Mouse (Mus musculus) thymus, postnatal 14 days (tissue): ENCODE data around the gene Hs3st6.

ENCODE experiments used
- DNase-seq: peaks from one replicate; pipeline ENCODE4 v3.0.0; 2021

The Hs3st6 gene

GRCm38 (mm10) chr17:24729067-24729466, 23.7 kb upstream of the Hs3st6 start:
- no peak for DNase-seq

GRCm38 (mm10) chr17:24730787-24731186, 22.0 kb upstream of the Hs3st6 start:
- DNase-seq, result no peak

- no peak for DNase-seq
Observed at GRCm38 (mm10) chr17:24732233-24732935, 20.4 kb upstream of the Hs3st6 start.

- no peak for DNase-seq
Observed at GRCm38 (mm10) chr17:24733434-24734050, 19.2 kb upstream of the Hs3st6 start.

- no peak for DNase-seq
Observed at GRCm38 (mm10) chr17:24734513-24734912, 18.3 kb upstream of the Hs3st6 start.

- DNase-seq, result no peak
Observed at GRCm38 (mm10) chr17:24735446-24735845, 17.3 kb upstream of the Hs3st6 start.

GRCm38 (mm10) chr17:24736330-24737051, 16.3 kb upstream of the Hs3st6 start, which contains the start of gene Msrb1:
Gene Msrb1 (plus strand): TSS chr17:24736642.
- peak; percentile 97 for DNase-seq

GRCm38 (mm10) chr17:24737135-24737810, 15.5 kb upstream of the Hs3st6 start:
- DNase-seq, result no peak

- DNase-seq, result no peak
Observed at GRCm38 (mm10) chr17:24738238-24738637, 14.6 kb upstream of the Hs3st6 start.

GRCm38 (mm10) chr17:24739926-24740325, 12.9 kb upstream of the Hs3st6 start:
- DNase-seq, result no peak

GRCm38 (mm10) chr17:24742307-24742706, 10.5 kb upstream of the Hs3st6 start:
- no peak for DNase-seq

- DNase-seq, result no peak
Observed at GRCm38 (mm10) chr17:24743896-24744295, 8.9 kb upstream of the Hs3st6 start.

- no peak for DNase-seq
Observed at GRCm38 (mm10) chr17:24744381-24744780, 8.4 kb upstream of the Hs3st6 start.

- peak; percentile 83 for DNase-seq
Observed at GRCm38 (mm10) chr17:24745526-24746497, 7.0 kb upstream of the Hs3st6 start.

- DNase-seq, result no peak
Observed at GRCm38 (mm10) chr17:24746986-24747385, 5.8 kb upstream of the Hs3st6 start.

- DNase-seq, result no peak
Observed at GRCm38 (mm10) chr17:24751528-24751927, 1.3 kb upstream of the Hs3st6 start.

GRCm38 (mm10) chr17:24757394-24757793, 4.6 kb downstream of the Hs3st6 start:
- no peak for DNase-seq

- DNase-seq, result no peak
Observed at GRCm38 (mm10) chr17:24761121-24761520, 8.3 kb downstream of the Hs3st6 start.

GRCm38 (mm10) chr17:24765016-24765905, 12.5 kb downstream of the Hs3st6 start:
- DNase-seq, result no peak

- DNase-seq, result no peak
Observed at GRCm38 (mm10) chr17:24766266-24766875, 13.6 kb downstream of the Hs3st6 start.

GRCm38 (mm10) chr17:24769146-24769545, 16.4 kb downstream of the Hs3st6 start:
- no peak for DNase-seq
